Mouse (Mus musculus) kidney, embryonic 14.5 days (tissue): Measurements from ENCODE around the gene Prkd3. TPM values are rescaled to one million over a fixed set of nuclear protein-coding genes. Genes with fewer than 3 reads are reported as not detected.

Experiments used
- ATAC-seq: fragments of 200-750 bp; cut with Nextera tagmentation; 2 replicates; pipeline ENCODE4 v1.8.0; 2017; ENCODE audit warnings: moderate number of reproducible peaks, mild to moderate bottlenecking, moderate TSS enrichment, moderate library complexity; ENCODE audit not compliant: low FRiP score, low TSS enrichment
- H3K27ac ChIP-seq: fragments of 300-500 bp; sonication (generic); 2 replicates; pipeline ENCODE4 v1.5.1; 2014; ENCODE audit warnings: low read depth, mild to moderate bottlenecking, low read length, moderate library complexity, mixed read lengths
- H3K27me3 ChIP-seq: fragments of 300-500 bp; sonication (generic); 2 replicates; pipeline ENCODE4 v1.6.1; 2014; ENCODE audit warnings: mild to moderate bottlenecking, low read length; ENCODE audit not compliant: control insufficient read depth, insufficient read depth
- H3K36me3 ChIP-seq: fragments of 300-500 bp; sonication (generic); 2 replicates; pipeline ENCODE4 v1.6.1; 2014; ENCODE audit warnings: low read length, mixed read lengths; ENCODE audit not compliant: control insufficient read depth, insufficient read depth
- H3K4me1 ChIP-seq: fragments of 300-500 bp; sonication (generic); 2 replicates; pipeline ENCODE4 v1.6.1; 2014; ENCODE audit warnings: low read length, mixed read lengths; ENCODE audit not compliant: control insufficient read depth, insufficient read depth
- H3K4me2 ChIP-seq: fragments of 300-500 bp; sonication (generic); replicated peaks from 2 replicates; pipeline ENCODE4 v1.6.1; 2014; ENCODE audit warnings: low read depth, mild to moderate bottlenecking, low read length
- H3K4me3 ChIP-seq: fragments of 300-500 bp; sonication (generic); 2 replicates; pipeline ENCODE4 v1.5.1; 2014; ENCODE audit warnings: mild to moderate bottlenecking, low read length
- H3K9ac ChIP-seq: fragments of 300-500 bp; sonication (generic); 2 replicates; pipeline ENCODE4 v1.6.1; 2014; ENCODE audit warnings: low read depth, mild to moderate bottlenecking, low read length, moderate library complexity
- H3K9me3 ChIP-seq: fragments of 300-500 bp; sonication (generic); 2 replicates; pipeline ENCODE4 v1.6.1; 2016; ENCODE audit warnings: low read length; ENCODE audit not compliant: control insufficient read depth
- whole genome bisulfite sequencing: fragments of 180-500 bp; shearing (Covaris S2); extraction: QIAGEN DNeasy Blood & Tissue Kit; methylation state at CpG from one replicate; pipeline ENCODE4 v1.1.7; 2014; 5-methylcytosine and 5-hydroxymethylcytosine counted together
- polyA plus RNA-seq: library from polyadenylated mRNA; unstranded; fragments of >200 nt; fragmentation: Nextera tagmentation; extraction: Ambion mirVana; gene quantifications from 2 replicates; pipeline ENCODE4 v1.2.1, GENCODE M21; 2014

Gene Prkd3
- polyA plus RNA-seq: 26.5 and 45.0 TPM in 2 replicates

- Histone ChIP-seq H3K36me3 (no peaks in the 10 kb centered on the region), H3K9ac (peak within 1 kb of the TSS; percentile 90), H3K9me3 (no peaks in the 10 kb centered on the region), H3K4me1 (peaks cover 21% of the 10 kb centered on the region), H3K27ac (peak within 1 kb of the TSS; percentile 83), H3K27me3 (no peaks in the 10 kb centered on the region; the same call in 1 of the 2 replicates), H3K4me3 (peak within 1 kb of the TSS; percentile 87), H3K4me2 (peak within 1 kb of the TSS; percentile 74)
- ATAC-seq: peak; percentile 93
- under 1% methylated on average over 84 of the region's 113 CpGs for WGBS
Observed at GRCm38 (mm10) chr17:79020208-79020983, at the start of gene Prkd3. TSS of gene Prkd3 (minus strand) at chr17:79020816.

- 89% methylated on average over 14 of the region's 14 CpGs for WGBS
- ATAC-seq: no peak
- H3K4me3 ChIP-seq: no peak overlapping the region
- no peaks in the 10 kb centered on the region for H3K36me3 ChIP-seq
- no peaks in the 10 kb centered on the region for H3K9me3 ChIP-seq
- H3K4me1 ChIP-seq: no peaks in the 10 kb centered on the region
- no peak overlapping the region for H3K4me2 ChIP-seq
- H3K27me3 ChIP-seq: no peaks in the 10 kb centered on the region
- no peak overlapping the region for H3K9ac ChIP-seq
- no peak overlapping the region for H3K27ac ChIP-seq
Observed at GRCm38 (mm10) chr17:79069766-79070480, 49.3 kb upstream of the Prkd3 start.

GRCm38 (mm10) chr17:79069019-79069418, 48.4 kb upstream of the Prkd3 start:
- no peak overlapping the region for H3K9ac ChIP-seq
- no peak overlapping the region for H3K4me2 ChIP-seq
- no peaks in the 10 kb centered on the region for H3K9me3 ChIP-seq
- ATAC-seq: peak; percentile 71
- no peaks in the 10 kb centered on the region for H3K27me3 ChIP-seq
- no peak overlapping the region for H3K4me3 ChIP-seq
- WGBS: 44% methylated on average over 4 of the region's 4 CpGs
- no peaks in the 10 kb centered on the region for H3K36me3 ChIP-seq
- no peak overlapping the region for H3K27ac ChIP-seq
- H3K4me1 ChIP-seq: no peaks in the 10 kb centered on the region

GRCm38 (mm10) chr17:79068581-79068980, 48.0 kb upstream of the Prkd3 start:
- WGBS: 71% methylated on average over 7 of the region's 7 CpGs
- H3K9ac ChIP-seq: no peak overlapping the region
- no peaks in the 10 kb centered on the region for H3K27me3 ChIP-seq
- H3K9me3 ChIP-seq: no peaks in the 10 kb centered on the region
- H3K27ac ChIP-seq: no peak overlapping the region
- no peak overlapping the region for H3K4me2 ChIP-seq
- H3K36me3 ChIP-seq: no peaks in the 10 kb centered on the region
- ATAC-seq: no peak
- H3K4me1 ChIP-seq: no peaks in the 10 kb centered on the region
- no peak overlapping the region for H3K4me3 ChIP-seq

GRCm38 (mm10) chr17:79064250-79064649, 43.6 kb upstream of the Prkd3 start:
- Histone ChIP-seq H3K4me2 (no peak overlapping the region), H3K4me1 (no peaks in the 10 kb centered on the region), H3K4me3 (no peak overlapping the region), H3K9ac (no peak overlapping the region), H3K9me3 (no peaks in the 10 kb centered on the region), H3K27me3 (no peaks in the 10 kb centered on the region), H3K27ac (no peak overlapping the region), H3K36me3 (no peaks in the 10 kb centered on the region)
- WGBS: 58% methylated on average over 1 of the region's 1 CpGs
- no peak for ATAC-seq

- Histone ChIP-seq H3K4me2 (no peak overlapping the region), H3K27me3 (no peaks in the 10 kb centered on the region), H3K4me3 (no peak overlapping the region), H3K27ac (no peak overlapping the region), H3K9me3 (no peaks in the 10 kb centered on the region), H3K9ac (no peak overlapping the region), H3K36me3 (no peaks in the 10 kb centered on the region), H3K4me1 (no peaks in the 10 kb centered on the region)
- ATAC-seq: no peak
- 72% methylated on average over 5 of the region's 5 CpGs for WGBS
Observed at GRCm38 (mm10) chr17:79060221-79060620, 39.6 kb upstream of the Prkd3 start.

GRCm38 (mm10) chr17:79058271-79058670, 37.7 kb upstream of the Prkd3 start:
- H3K36me3 ChIP-seq: no peaks in the 10 kb centered on the region
- H3K4me2 ChIP-seq: no peak overlapping the region
- no peak overlapping the region for H3K27ac ChIP-seq
- H3K9ac ChIP-seq: no peak overlapping the region
- no peaks in the 10 kb centered on the region for H3K4me1 ChIP-seq
- no peak for ATAC-seq
- WGBS: 81% methylated on average over 6 of the region's 6 CpGs
- H3K9me3 ChIP-seq: no peaks in the 10 kb centered on the region
- H3K27me3 ChIP-seq: peaks cover 12% of the 10 kb centered on the region
- H3K4me3 ChIP-seq: no peak overlapping the region

- H3K9me3 ChIP-seq: no peaks in the 10 kb centered on the region
- no peaks in the 10 kb centered on the region for H3K36me3 ChIP-seq
- peak overlapping the region; percentile 52 for H3K4me3 ChIP-seq
- H3K4me2 ChIP-seq: peak overlapping the region; percentile 96
- no peaks in the 10 kb centered on the region for H3K4me1 ChIP-seq
- WGBS: 1% methylated on average over 45 of the region's 45 CpGs
- peaks cover 23% of the 10 kb centered on the region for H3K27me3 ChIP-seq
- peak overlapping the region; percentile 51 for H3K9ac ChIP-seq
- peak; percentile 92 for ATAC-seq
- H3K27ac ChIP-seq: no peak overlapping the region
Observed at GRCm38 (mm10) chr17:79052088-79052812, 31.6 kb upstream of the Prkd3 start.
